Mouse (Mus musculus) liver, postnatal 0 days (tissue): ENCODE measurements at regions not wholly inside any gene's neighbourhood (a gene's known extent, or its start where the extent isn't known, plus 50 kb on each side); places are given as distances from the start of the nearest gene placed in this dataset.

Source experiments
- ATAC-seq: fragments of 200-750 bp; cut with Nextera tagmentation; 2 replicates; pipeline ENCODE4 v1.8.0; 2017; ENCODE audit warnings: mild to moderate bottlenecking, moderate library complexity
- DNase-seq: peaks from one replicate; pipeline ENCODE4 v3.0.0-alpha.2; 2016
- H3K27ac ChIP-seq: fragments of 300-500 bp; sonication (generic); 2 replicates; pipeline ENCODE4 v1.5.1; 2014; ENCODE audit warnings: antibody characterized with exemption, moderate library complexity, mild to moderate bottlenecking, low read depth
- H3K27me3 ChIP-seq: fragments of 300-500 bp; sonication (generic); 2 replicates; pipeline ENCODE4 v1.6.1; 2014; ENCODE audit warnings: low read length, control low read depth, mixed read lengths; ENCODE audit not compliant: insufficient read depth
- H3K36me3 ChIP-seq: fragments of 300-500 bp; sonication (generic); replicated peaks from 2 replicates; pipeline ENCODE4 v1.6.1; 2014; ENCODE audit warnings: mild to moderate bottlenecking, control low read depth, low read length, moderate library complexity, mixed read lengths; ENCODE audit not compliant: insufficient read depth
- H3K4me1 ChIP-seq: fragments of 300-500 bp; sonication (generic); 2 replicates; pipeline ENCODE4 v1.6.1; 2014; ENCODE audit warnings: antibody characterized with exemption, mild to moderate bottlenecking, control low read depth; ENCODE audit not compliant: insufficient read depth
- H3K4me2 ChIP-seq: fragments of 300-500 bp; sonication (generic); 2 replicates; pipeline ENCODE4 v1.6.1; 2014; ENCODE audit warnings: low read depth, mild to moderate bottlenecking, low read length, moderate library complexity, mixed read lengths
- H3K4me3 ChIP-seq: fragments of 300-500 bp; sonication (generic); 2 replicates; pipeline ENCODE4 v1.5.1; 2014; ENCODE audit warnings: low read depth, low read length
- H3K9ac ChIP-seq: fragments of 300-500 bp; sonication (generic); replicated peaks from 2 replicates; pipeline ENCODE4 v1.6.1; 2014; ENCODE audit warnings: mild to moderate bottlenecking, moderate library complexity
- H3K9me3 ChIP-seq: fragments of 300-500 bp; sonication (generic); 2 replicates; pipeline ENCODE4 v1.6.1; 2016; ENCODE audit warnings: mild to moderate bottlenecking, control low read depth, low read length, mixed read lengths
- CTCF ChIP-seq: sonication (generic); IDR thresholded peaks from 2 replicates; pipeline ENCODE4 v1.5.1; 2016; ENCODE audit warnings: antibody characterized with exemption, low read depth
- EP300 ChIP-seq: IDR thresholded peaks from 2 replicates; pipeline ENCODE4 v1.6.1; 2016; ENCODE audit warnings: antibody characterized with exemption, low read depth, mild to moderate bottlenecking
- WGBS: fragments of 180-500 bp; shearing (Covaris S2); extraction: QIAGEN DNeasy Blood & Tissue Kit; methylation state at CpG from one replicate; pipeline ENCODE4 v1.1.7; 2014; ENCODE audit not compliant: insufficient replicate concordance; 5-methylcytosine and 5-hydroxymethylcytosine counted together

DNA sequence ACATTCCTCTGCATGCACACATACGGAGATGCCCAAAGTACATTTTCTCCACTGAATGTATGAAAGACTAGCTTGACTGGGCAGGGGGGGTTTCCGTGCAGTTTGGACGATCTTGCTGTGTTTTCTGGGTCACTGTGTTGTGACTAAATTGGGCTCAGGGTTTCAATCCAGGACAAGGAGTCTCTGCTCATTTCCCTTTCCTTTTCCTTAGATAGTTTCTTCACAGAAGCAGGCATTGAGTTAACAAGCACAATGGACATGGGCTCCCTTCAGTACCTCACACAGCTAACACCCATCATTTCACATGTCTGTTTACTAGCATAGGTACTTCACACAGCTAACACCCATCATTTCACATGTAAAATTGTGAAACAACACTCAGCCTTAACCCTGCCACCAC, 73.2 kb upstream of the Ankrd28 start:
- no peak; the same call in 1 of the 2 replicates for TF ChIP-seq EP300
- no peak for TF ChIP-seq CTCF
- Histone ChIP-seq H3K36me3 (no peaks in the 10 kb centered on the region), H3K4me2 (no peak overlapping the region), H3K4me1 (no peaks in the 10 kb centered on the region), H3K4me3 (no peak overlapping the region), H3K27ac (no peak overlapping the region), H3K9ac (no peak overlapping the region), H3K27me3 (no peaks in the 10 kb centered on the region), H3K9me3 (no peaks in the 10 kb centered on the region)
- no peak for ATAC-seq
- DNase-seq: no peak
- 60% methylated on average over 3 of the region's 3 CpGs for WGBS

DNA sequence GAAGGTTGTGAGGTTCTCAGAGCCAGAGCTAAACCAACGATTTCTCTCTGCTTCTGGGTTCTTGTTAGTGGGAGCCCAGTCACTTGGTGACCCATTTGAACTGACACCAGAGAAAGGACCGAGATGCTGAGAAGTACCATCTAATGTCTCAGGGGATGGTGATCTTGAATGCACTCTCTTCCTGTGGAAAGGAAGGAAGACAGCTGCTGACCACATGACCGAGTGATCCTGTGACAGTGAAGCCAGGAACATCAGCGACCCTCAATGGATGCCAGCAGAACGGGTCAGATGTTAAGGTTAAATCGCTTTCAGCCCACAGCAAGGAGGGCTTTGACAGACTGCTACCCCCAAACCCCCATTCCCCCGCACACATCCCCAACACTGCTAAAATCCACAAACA, 78.1 kb upstream of the Ankrd28 start:
- no peak overlapping the region for H3K27ac ChIP-seq
- no peak overlapping the region for H3K4me3 ChIP-seq
- no peaks in the 10 kb centered on the region for H3K9me3 ChIP-seq
- WGBS: 46% methylated on average over 7 of the region's 7 CpGs
- H3K27me3 ChIP-seq: no peaks in the 10 kb centered on the region
- no peak overlapping the region for H3K4me2 ChIP-seq
- no peak for TF ChIP-seq CTCF
- TF ChIP-seq EP300: no peak
- no peak for DNase-seq
- no peak overlapping the region for H3K9ac ChIP-seq
- no peak for ATAC-seq
- no peaks in the 10 kb centered on the region for H3K4me1 ChIP-seq
- H3K36me3 ChIP-seq: no peaks in the 10 kb centered on the region

- Histone ChIP-seq H3K27me3 (no peaks in the 10 kb centered on the region), H3K27ac (no peak overlapping the region), H3K9me3 (no peaks in the 10 kb centered on the region), H3K9ac (no peak overlapping the region), H3K4me3 (no peak overlapping the region), H3K4me1 (no peaks in the 10 kb centered on the region), H3K36me3 (no peaks in the 10 kb centered on the region), H3K4me2 (no peak overlapping the region)
- ATAC-seq (no peak), DNase-seq (no peak)
- 26% methylated on average over 4 of the region's 4 CpGs for WGBS
- TF ChIP-seq CTCF: no peak
- TF ChIP-seq EP300: 0 out of 2 replicates have a peak, but pooled peaks have one; percentile 6
These were observed 78.8 kb upstream of the Ankrd28 start for GRCm38 (mm10) chr14:31909291-31909690.

DNA sequence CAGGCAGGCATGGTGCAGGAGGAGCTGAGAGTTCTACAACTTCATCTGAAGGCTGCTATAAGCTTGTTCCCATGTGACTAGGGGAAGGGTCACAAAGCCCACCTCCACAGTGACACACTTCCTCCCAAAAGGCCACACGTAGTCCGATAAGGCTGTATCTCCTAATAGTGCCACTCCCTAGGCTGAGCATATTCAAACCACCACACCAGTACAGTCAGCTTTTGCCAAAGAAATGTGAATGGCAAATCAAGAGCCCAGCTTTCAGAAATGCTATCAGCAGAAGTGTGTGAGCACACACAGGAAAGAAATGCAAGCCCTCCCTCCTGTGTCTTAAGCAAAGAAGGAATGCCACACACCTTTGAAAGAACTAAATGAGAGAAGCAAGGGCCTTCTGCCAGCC, 80.4 kb upstream of the Ankrd28 start:
- ATAC-seq (no peak), DNase-seq (no peak)
- Histone ChIP-seq H3K9ac (no peak overlapping the region), H3K4me3 (no peak overlapping the region), H3K27me3 (no peaks in the 10 kb centered on the region), H3K9me3 (no peaks in the 10 kb centered on the region), H3K36me3 (no peaks in the 10 kb centered on the region), H3K27ac (no peak overlapping the region), H3K4me2 (no peak overlapping the region), H3K4me1 (no peaks in the 10 kb centered on the region)
- TF ChIP-seq EP300: no peak
- TF ChIP-seq CTCF: no peak
- WGBS: 75% methylated on average over 2 of the region's 2 CpGs

DNA sequence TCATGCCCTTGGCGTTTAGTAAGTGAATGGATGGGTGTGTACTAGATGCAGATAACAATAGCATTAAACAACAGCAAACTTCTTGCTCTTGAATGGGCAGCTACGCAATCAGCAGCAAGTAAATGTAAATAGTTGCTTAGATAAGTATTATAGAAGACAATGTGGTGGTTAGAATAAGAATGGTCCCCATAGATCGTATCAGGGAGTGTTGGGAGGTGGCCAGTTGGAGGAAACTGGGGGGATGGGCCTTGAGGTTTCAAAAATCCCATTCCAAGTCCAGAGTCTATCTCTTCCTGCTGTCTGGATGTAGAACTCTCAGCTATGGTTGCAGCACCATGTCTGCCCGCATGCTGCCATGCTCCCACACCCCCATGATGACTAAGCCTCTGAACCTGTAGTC, 88.0 kb upstream of the Ankrd28 start:
- no peaks in the 10 kb centered on the region for H3K27me3 ChIP-seq
- no peak for ATAC-seq
- H3K4me3 ChIP-seq: no peak overlapping the region
- 78% methylated on average over 4 of the region's 4 CpGs for WGBS
- 0 out of 2 replicates have a peak, but pooled peaks cover 5% of the 10 kb centered on the region for H3K9me3 ChIP-seq
- H3K36me3 ChIP-seq: no peaks in the 10 kb centered on the region
- no peak overlapping the region for H3K4me2 ChIP-seq
- no peak overlapping the region for H3K9ac ChIP-seq
- H3K27ac ChIP-seq: no peak overlapping the region
- no peak for TF ChIP-seq EP300
- no peak for TF ChIP-seq CTCF
- no peak for DNase-seq
- no peaks in the 10 kb centered on the region for H3K4me1 ChIP-seq

- 0 out of 2 replicates have a peak, but pooled peaks cover 5% of the 10 kb centered on the region for H3K9me3 ChIP-seq
- WGBS: 85% methylated on average over 1 of the region's 1 CpGs
- no peak overlapping the region for H3K27ac ChIP-seq
- H3K4me1 ChIP-seq: no peaks in the 10 kb centered on the region
- no peak overlapping the region for H3K4me2 ChIP-seq
- no peak overlapping the region for H3K9ac ChIP-seq
- H3K4me3 ChIP-seq: no peak overlapping the region
- ATAC-seq (no peak), DNase-seq (no peak)
- H3K27me3 ChIP-seq: no peaks in the 10 kb centered on the region
- no peaks in the 10 kb centered on the region for H3K36me3 ChIP-seq
- TF ChIP-seq CTCF: no peak
- TF ChIP-seq EP300: no peak
These were observed 88.5 kb upstream of the Ankrd28 start for GRCm38 (mm10) chr14:31918921-31919320.

DNA sequence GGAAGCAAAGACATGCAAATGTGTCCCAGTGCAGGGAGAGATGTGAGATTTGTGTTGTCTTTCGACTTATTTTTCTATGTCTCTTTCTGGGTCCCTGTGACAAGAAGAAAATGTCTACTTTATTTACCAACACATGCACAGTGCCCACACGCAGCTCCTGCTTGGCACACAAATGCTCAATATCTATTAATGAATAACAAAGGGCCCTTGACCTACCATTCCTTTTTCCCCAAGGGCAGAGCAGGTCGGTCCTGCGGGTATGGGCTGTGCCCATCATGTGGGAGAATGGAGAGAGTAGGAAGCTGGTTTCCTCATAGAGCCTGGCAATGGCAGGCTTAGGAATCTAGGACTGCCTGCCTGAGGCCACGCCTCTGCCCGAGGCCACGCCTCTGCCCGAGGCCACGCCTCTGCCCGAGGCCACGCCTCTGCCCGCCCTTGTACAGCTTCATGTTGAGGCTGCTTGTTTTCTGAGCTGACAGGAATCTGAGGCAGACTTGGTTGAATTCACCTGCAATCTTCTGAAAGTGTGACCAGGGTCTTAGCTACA, 98.8 kb upstream of the Ankrd28 start:
- H3K36me3 ChIP-seq: no peaks in the 10 kb centered on the region
- H3K4me1 ChIP-seq: peaks cover 9% of the 10 kb centered on the region; the same call in 1 of the 2 replicates
- no peak overlapping the region for H3K4me2 ChIP-seq
- ATAC-seq (peak; percentile 89), DNase-seq (peak; percentile 40)
- no peak overlapping the region for H3K27ac ChIP-seq
- 45% methylated on average over 12 of the region's 12 CpGs for whole genome bisulfite sequencing
- 0 out of 2 replicates have a peak, but pooled peaks cover 3% of the 10 kb centered on the region for H3K9me3 ChIP-seq
- no peaks in the 10 kb centered on the region for H3K27me3 ChIP-seq
- no peak for TF ChIP-seq CTCF
- TF ChIP-seq EP300: no peak
- H3K4me3 ChIP-seq: no peak overlapping the region
- no peak overlapping the region for H3K9ac ChIP-seq
